Mouse (Mus musculus) gastrocnemius, postnatal 36 days (tissue): ENCODE measurements around the gene Khnyn. TPM values are rescaled to one million over a fixed set of nuclear protein-coding genes. Genes with fewer than 3 reads are reported as not detected.

ENCODE experiments used
- DNase-seq, 2 experiments: peaks; one replicate each; pipeline ENCODE4 v3.0.0; 2022
- intact Hi-C: fragments of 180-260 bp; cut with DNase I; formaldehyde crosslinking; loops from one replicate; pipeline ENCODE4 v1.15.1; 2025
- total RNA-seq, 2 experiments: library from RNA; stranded (reverse); gene quantifications; 2 replicates each; pipeline ENCODE4 v1.2.3; 2021

The Khnyn gene
- total RNA-seq, 2 experiments from 2014 or later: 6.0 to 7.5 TPM

- intact Hi-C loops: loop anchor here (2.0 kb wide), 1 partner anchor 47 kb away; no protein-coding TSS in a partner anchor
- no peak for DNase-seq
Measured at GRCm38 (mm10) chr14:55872039-55872438, 12.7 kb upstream of the Khnyn start.

GRCm38 (mm10) chr14:55872551-55872950 is 12.2 kb upstream of the Khnyn start:
- DNase-seq: no peak
- intact Hi-C loops: loop anchor here (2.0 kb wide), 1 partner anchor 46 kb away; no protein-coding TSS in a partner anchor

GRCm38 (mm10) chr14:55873242-55873713 is 11.5 kb upstream of the Khnyn start:
- no peak for DNase-seq
- intact Hi-C loops: loop anchor here (2.0 kb wide), 1 partner anchor 46 kb away; no protein-coding TSS in a partner anchor

GRCm38 (mm10) chr14:55873714-55874683 is 10.7 kb upstream of the Khnyn start:
- intact Hi-C loops: loop anchor here (2.0 kb wide), 1 partner anchor 45 kb away; no protein-coding TSS in a partner anchor
- DNase-seq: peak; percentile 68 to 73

- intact Hi-C loops: no loop called here
- DNase-seq: no peak
Measured at GRCm38 (mm10) chr14:55877469-55878315, 7.1 kb upstream of the Khnyn start.

- intact Hi-C loops: no loop called here
- no peak for DNase-seq
Measured at GRCm38 (mm10) chr14:55878316-55878940, 6.3 kb upstream of the Khnyn start.

- intact Hi-C loops: no loop called here
- DNase-seq: no peak
Measured at GRCm38 (mm10) chr14:55879623-55880022, 5.1 kb upstream of the Khnyn start.

GRCm38 (mm10) chr14:55880982-55881381 is 3.8 kb upstream of the Khnyn start:
- intact Hi-C loops: no loop called here

GRCm38 (mm10) chr14:55882171-55882641 is 2.5 kb upstream of the Khnyn start:
- no peak for DNase-seq
- intact Hi-C loops: no loop called here

More at GRCm38 (mm10) chr14:55880982-55881381, 3.8 kb upstream of the Khnyn start:
- no peak for DNase-seq

GRCm38 (mm10) chr14:55883149-55883661 is 1.5 kb upstream of the Khnyn start:
- intact Hi-C loops: no loop called here
- no peak for DNase-seq

- intact Hi-C loops: no loop called here
- no peak for DNase-seq
Measured at GRCm38 (mm10) chr14:55883663-55884062, 1.1 kb upstream of the Khnyn start.

- intact Hi-C loops: no loop called here
Measured at GRCm38 (mm10) chr14:55884166-55884565, 581 bp upstream of the Khnyn start, which contains the start of gene Cbln3. Gene Cbln3 (minus strand): TSS chr14:55884392.

GRCm38 (mm10) chr14:55885114-55885790 is 505 bp downstream of the Khnyn start:
- intact Hi-C loops: no loop called here
- DNase-seq: no peak

More at GRCm38 (mm10) chr14:55884166-55884565, 581 bp upstream of the Khnyn start, which contains the start of gene Cbln3:
- DNase-seq: peak in 1 of 2 experiments; percentile 57

GRCm38 (mm10) chr14:55885791-55886271 is 1.1 kb downstream of the Khnyn start:
- intact Hi-C loops: no loop called here
- peak; percentile 38 to 51 for DNase-seq

GRCm38 (mm10) chr14:55886571-55887382 is 2.0 kb downstream of the Khnyn start:
- intact Hi-C loops: no loop called here
- DNase-seq: no peak

- no peak for DNase-seq
- intact Hi-C loops: no loop called here
Measured at GRCm38 (mm10) chr14:55897671-55898070, 12.9 kb downstream of the Khnyn start.

- intact Hi-C loops: no loop called here
Measured at GRCm38 (mm10) chr14:55898947-55899346, 14.2 kb downstream of the Khnyn start.

More at GRCm38 (mm10) chr14:55898947-55899346, 14.2 kb downstream of the Khnyn start:
- no peak for DNase-seq
